Mouse (Mus musculus) G1E (cell line): ENCODE measurements around the gene Fmo5.

Source experiments
- CTCF ChIP-seq: IDR thresholded peaks from 2 replicates; pipeline ENCODE4 v1.5.1; 2012; ENCODE audit warnings: low read depth, low read length, inconsistent platforms, mixed read lengths
- GATA1 ChIP-seq: IDR thresholded peaks from 2 replicates; pipeline ENCODE4 v1.6.1; 2012; ENCODE audit warnings: borderline replicate concordance, low read length, inconsistent platforms, mixed read lengths
- GATA2 ChIP-seq: IDR thresholded peaks from 2 replicates; pipeline ENCODE4 v1.6.1; 2012; ENCODE audit warnings: low read depth, low read length, inconsistent platforms, borderline replicate concordance
- POLR2AphosphoS5 ChIP-seq: IDR thresholded peaks from 2 replicates; pipeline ENCODE4 v1.6.1; 2012; ENCODE audit warnings: low read depth, low read length, inconsistent platforms; ENCODE audit not compliant: insufficient replicate concordance
- TAL1 ChIP-seq: conservative IDR thresholded peaks from 2 replicates; pipeline ENCODE4 v1.6.1; 2012; ENCODE audit warnings: low read depth, low read length, inconsistent platforms, mixed read lengths

DNA sequence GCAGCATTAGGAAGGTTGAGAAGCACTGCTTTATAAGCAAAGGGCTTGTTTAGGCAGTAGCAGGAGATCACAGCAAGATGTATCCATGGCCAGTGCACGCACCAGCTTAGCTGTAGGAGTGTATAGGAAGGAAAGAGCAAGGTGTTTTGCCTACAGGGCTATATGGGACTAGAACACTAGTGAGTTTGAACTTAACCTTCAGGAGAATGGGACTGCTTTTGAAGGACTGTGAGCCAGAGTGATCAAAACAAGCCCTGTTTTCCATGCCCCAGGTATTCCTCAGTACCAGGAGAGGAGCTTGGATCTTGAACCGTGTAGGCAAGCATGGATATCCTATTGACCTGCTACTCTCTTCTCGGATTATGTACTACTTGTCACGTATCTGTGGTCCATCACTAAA is 12.8 kb downstream of the Fmo5 start:
- no peak for TF ChIP-seq CTCF
- TF ChIP-seq POLR2AphosphoS5: no peak
- TF ChIP-seq TAL1: no peak
- no peak for TF ChIP-seq GATA1
- no peak for TF ChIP-seq GATA2
